Mouse (Mus musculus) liver, postnatal 0 days (tissue): ENCODE results near the gene Pgap3.

Experiments used
- CTCF ChIP-seq: sonication (generic); IDR thresholded peaks from 2 replicates; pipeline ENCODE4 v1.5.1; 2016; ENCODE audit warnings: antibody characterized with exemption, low read depth
- EP300 ChIP-seq: IDR thresholded peaks from 2 replicates; pipeline ENCODE4 v1.6.1; 2016; ENCODE audit warnings: antibody characterized with exemption, low read depth, mild to moderate bottlenecking

GRCm38 (mm10) chr11:98339679-98340287 is 60.5 kb downstream of the Pgap3 start:
- TF ChIP-seq CTCF: no peak
- no peak for TF ChIP-seq EP300
